Mouse (Mus musculus) induced T-regulatory cell, adult 2 months (primary cell): Measurements from ENCODE around the gene Nrxn2.
A peak's percentile ranks its signal among the peaks of the same experiment; 100 is the strongest.

Experiments
- DNase-seq: peaks from one replicate; pipeline ENCODE4 v3.0.0-alpha.2; 2012; ENCODE audit warnings: low read depth

The Nrxn2 gene

DNA sequence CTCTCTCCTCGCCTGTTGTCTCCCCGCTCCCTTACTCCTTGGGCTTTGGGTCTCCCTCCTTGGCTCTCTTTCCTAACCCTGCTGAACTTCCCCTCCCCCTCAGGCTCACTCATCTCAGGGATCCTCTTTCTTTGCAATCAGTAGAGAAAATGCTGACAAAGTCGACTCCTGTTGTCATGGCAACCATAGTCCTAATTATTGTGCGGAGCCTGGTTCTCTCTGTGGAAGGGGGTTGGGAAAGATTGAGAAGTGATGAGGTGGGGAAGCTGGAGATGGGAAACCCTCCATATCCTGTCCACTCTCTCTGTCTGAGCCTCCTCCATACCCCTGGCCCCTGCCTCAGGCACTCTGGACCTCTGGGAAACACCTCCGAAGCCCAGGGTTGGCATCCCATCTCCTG is 100.1 kb downstream of the Nrxn2 start:
- DNase-seq: no peak

DNA sequence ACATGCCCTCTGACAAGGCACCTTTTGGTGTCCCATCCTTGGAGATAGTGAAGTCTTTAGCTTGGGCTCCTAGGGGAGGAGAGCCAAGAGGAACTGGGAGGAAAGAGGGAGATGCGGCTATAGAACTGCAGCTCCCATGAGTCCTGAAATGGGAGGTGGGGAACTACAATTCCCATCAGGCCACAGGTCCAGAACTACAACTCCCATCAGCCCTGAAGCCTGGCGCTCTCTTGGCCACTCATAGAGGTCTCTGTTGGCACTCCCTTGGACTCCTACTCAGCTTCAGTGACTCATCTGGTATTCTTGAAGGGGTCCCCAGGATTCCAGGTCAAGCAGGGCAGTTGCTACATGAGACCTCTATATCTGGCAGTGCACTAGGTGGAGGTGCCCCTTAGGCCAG is 101.0 kb downstream of the Nrxn2 start:
- no peak for DNase-seq

GRCm38 (mm10) chr19:6521630-6522029 is 103.1 kb downstream of the Nrxn2 start:
- DNase-seq: no peak

GRCm38 (mm10) chr19:6522289-6522688 is 103.8 kb downstream of the Nrxn2 start:
- DNase-seq: no peak

GRCm38 (mm10) chr19:6525023-6525422 is 106.5 kb downstream of the Nrxn2 start:
- no peak for DNase-seq

GRCm38 (mm10) chr19:6526010-6526409 is 107.5 kb downstream of the Nrxn2 start:
- no peak for DNase-seq

DNA sequence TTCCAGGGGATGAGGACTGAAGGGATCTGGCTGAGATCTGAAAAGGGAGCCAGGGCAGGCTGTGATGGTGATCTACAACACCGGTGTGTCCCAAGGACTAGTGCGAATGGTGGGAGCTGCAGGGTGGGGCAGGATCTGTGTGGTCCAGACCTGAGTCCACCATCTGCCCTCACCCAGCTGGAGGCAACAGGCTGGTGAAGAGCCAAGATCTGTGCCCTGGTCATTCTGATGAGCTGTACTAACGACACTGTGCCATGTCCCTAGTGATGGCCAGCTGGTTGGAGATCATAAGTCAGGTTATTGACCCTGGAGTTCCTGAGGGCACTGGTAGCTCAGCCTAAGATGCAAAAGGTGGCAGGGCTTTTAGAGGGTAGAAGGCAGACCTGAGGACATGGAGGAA is 108.9 kb downstream of the Nrxn2 start:
- DNase-seq: no peak

- DNase-seq: no peak
Measured at GRCm38 (mm10) chr19:6527839-6528531, 109.5 kb downstream of the Nrxn2 start.

DNA sequence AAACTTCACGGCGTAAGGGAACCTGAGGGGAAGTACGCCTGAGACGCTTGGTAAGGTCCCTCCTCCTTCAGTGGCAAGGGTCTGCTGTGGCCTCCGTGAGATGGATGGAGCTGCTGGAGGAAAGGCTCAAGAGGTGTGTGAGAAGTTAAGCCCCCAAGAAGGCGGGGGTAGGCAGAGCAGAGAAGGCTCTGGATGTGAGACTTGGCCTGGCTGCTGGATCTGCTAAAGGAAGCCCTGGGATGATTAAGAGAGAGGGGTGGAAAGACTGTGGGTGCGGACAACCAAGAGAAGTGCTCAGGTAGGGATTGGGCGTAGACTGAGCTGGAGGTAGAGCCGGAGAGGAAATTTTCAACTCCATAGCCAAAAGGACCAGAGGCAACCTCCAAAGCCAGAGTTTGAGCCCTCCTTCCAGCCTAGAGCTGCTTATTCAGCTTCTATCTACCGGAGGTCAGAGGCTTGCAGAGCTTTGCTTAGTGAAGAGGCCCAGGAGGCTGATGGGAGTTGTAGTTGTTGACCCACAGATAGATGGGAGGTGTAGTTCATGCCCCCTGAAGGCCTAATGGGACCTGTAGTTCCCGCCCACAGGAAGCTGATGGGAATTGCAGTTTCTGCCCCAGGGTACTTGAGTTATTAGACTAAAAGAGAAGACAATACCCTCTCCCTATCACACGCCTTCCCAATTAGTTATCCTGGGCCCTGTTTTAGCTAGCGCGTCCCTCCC is 110.9 kb downstream of the Nrxn2 start:
- no peak for DNase-seq

DNA sequence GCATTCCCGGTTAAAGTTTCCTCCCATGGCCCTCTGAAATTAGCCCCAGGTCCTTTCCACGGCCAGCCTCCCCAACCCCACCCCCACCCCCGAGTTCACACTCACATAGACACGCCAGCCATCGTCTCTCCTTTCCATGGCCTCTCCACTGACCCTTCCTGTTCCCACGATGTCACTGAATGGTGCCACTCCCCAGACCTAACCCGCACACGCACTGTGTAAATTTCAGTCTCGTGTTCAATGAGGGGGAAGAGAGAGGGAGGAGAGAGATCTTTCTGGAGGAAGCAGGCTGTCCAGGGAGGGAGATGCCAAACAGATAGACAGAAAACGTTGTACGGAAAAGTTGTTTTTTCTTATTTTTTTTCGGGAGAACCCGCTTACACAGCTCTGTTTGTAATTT is 111.8 kb downstream of the Nrxn2 start:
- no peak for DNase-seq

- peak; percentile 10 for DNase-seq
Measured at GRCm38 (mm10) chr19:6531011-6531631, 112.6 kb downstream of the Nrxn2 start.

- DNase-seq: no peak
Measured at GRCm38 (mm10) chr19:6531832-6532471, 113.4 kb downstream of the Nrxn2 start.

DNA sequence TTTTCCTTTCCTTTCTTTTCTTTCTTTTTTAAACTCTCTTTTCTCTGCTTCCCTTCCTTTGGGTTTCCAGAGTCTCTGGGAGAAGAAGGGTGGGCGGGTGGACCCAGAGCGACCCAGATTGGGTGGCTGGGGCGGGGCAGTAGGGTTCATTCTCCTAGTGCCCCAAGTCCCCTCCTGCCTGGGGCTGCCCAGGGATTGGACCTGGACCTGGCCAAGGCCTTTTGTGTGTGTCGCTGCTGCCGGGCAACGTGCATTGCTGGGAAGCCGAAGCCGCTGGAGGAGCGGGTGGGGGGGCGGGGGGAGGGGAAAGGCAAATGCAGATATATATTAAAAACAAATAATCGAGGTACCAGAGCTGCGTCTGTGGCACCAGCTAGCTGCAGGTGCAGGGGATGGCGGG is 114.1 kb downstream of the Nrxn2 start:
- DNase-seq: no peak

DNA sequence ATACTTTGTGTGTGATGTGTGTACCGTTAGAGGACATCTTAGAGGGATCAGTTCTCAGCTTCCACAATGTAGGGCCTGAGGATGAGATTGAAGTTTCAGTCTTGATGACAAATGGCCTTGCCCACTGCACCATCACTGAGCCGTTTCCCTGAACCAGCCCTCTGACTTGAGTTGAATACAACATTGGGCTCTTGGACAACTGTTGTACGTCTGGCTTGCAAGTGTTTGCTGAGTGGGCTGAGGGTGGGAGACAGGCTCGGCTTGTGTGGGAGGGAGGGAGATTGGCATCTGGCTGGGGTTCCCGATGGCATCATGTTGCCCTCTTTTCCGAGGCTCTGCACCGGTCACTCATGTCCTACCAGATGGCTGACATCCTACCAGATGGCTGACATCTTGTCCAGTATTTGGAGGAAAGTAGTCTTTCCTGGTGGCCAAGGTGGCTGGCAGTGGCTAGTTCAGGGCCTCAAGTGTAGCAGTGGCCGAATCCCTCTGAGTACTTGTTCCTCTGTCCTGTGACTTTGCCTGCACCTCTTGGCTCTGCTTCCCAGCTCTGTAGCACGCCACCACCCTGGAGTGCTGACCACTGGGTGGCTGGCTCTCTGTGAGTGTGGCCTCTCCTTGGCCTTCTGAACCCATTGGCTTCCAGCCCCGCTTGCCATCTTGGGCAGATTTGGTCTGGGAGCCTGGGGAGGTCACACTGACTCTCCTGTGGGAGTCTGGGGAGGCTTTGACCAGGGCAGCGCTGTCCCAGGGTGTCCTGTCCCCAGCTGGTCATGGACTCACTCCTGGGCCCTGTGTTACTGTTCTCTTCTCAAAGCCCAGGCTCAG is 115.0 kb downstream of the Nrxn2 start:
- no peak for DNase-seq

- no peak for DNase-seq
Measured at GRCm38 (mm10) chr19:6534118-6534415, 115.5 kb downstream of the Nrxn2 start.

DNA sequence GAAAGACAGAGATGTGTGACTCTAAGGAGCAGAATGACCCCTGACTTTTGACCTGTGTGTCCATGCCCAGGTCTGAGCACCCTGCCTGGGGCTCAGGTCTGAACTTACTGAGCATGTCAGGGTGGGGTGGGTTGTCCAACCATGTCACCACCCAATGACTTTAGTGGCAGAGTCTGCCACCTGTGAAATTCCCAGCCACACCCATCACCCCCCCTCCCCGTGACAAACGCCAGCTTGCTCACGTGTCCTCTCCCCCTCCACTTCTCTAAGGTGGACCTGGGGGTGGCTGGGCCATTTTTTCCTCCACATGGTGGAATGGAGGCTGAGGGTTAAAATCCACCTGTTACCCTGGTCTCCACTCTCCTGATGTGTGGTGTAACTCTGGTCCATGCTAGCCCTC is 117.7 kb downstream of the Nrxn2 start:
- no peak for DNase-seq

DNA sequence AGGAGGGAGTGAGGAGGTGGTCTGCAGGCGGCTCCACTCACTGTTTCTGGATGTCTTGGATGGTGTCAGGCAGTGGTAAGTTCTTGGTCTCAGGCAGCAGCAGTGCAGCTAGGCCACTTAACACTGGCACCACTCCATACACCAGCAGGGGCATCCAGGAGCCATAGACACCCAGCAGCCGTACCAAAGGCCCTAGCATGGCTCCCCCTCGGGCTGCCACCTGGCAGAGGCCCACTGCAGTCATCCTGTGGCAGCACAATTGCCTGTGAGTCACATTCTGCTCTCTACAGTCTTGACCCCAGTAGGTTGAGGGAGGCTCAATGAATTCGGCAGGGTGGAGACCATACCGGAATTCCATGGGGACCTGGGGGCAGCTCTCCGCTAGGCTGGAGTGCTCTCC is 118.2 kb downstream of the Nrxn2 start:
- no peak for DNase-seq

GRCm38 (mm10) chr19:6537526-6537925 is 119.0 kb downstream of the Nrxn2 start:
- no peak for DNase-seq

DNA sequence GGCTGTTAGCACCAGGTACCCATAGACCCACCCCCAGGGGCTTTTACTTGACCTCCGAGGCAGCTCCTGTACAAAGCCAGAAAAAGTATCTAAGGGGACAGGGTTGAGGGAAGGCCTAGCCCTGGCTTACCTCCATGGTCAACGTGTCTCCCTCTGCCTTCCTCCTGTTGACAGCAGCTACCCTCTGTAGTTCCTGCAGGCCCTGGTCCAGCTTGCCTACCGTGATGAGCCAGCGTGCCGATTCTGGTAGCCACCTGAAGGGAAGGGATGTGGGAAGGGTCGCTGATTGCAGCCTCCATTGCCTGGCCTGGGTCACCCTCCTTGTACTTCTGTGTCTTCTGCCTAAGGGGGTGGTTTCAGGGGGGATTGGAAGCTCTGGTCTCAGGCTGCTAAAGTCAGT is 120.0 kb downstream of the Nrxn2 start:
- no peak for DNase-seq

- DNase-seq: no peak
Measured at GRCm38 (mm10) chr19:6539592-6539991, 121.1 kb downstream of the Nrxn2 start.

DNA sequence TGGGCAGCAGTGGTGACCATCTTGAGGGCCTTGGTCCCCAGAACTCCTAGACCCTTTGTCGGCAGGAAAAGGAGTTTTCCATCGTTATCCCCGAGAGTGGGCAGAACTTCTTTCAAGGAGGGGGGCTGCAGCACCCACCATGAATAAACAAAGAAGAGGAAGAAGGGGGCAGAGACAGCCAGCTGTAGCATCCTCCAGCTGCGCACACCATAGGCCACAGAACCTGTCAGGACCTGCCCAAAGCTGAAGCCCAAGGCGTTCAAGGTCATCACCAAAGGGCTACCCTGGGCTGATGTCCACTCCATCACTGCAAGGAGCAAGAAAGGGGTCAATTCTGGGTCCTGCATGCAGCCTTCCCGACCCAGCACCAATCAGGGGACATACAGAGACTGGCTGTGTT is 121.7 kb downstream of the Nrxn2 start:
- DNase-seq: no peak

GRCm38 (mm10) chr19:6541521-6541920 is 123.0 kb downstream of the Nrxn2 start:
- no peak for DNase-seq
